Mouse (Mus musculus) limb, embryonic 13.5 days (tissue): Measurements from ENCODE around the gene Ube2o. TPM values are rescaled to one million over a fixed set of nuclear protein-coding genes. Genes with fewer than 3 reads are reported as not detected.

Experiments used
- ATAC-seq: fragments of 200-750 bp; cut with Nextera tagmentation; 2 replicates; pipeline ENCODE4 v1.8.0; 2017; ENCODE audit warnings: low read depth, moderate number of reproducible peaks, moderate TSS enrichment; ENCODE audit not compliant: low FRiP score
- H3K27ac ChIP-seq: fragments of 300-500 bp; sonication (generic); 2 replicates; pipeline ENCODE4 v1.5.1; 2015; ENCODE audit warnings: inconsistent platforms, mild to moderate bottlenecking, moderate library complexity
- H3K27me3 ChIP-seq: fragments of 300-500 bp; sonication (generic); 2 replicates; pipeline ENCODE4 v1.6.1; 2015; ENCODE audit warnings: mild to moderate bottlenecking, inconsistent platforms
- H3K36me3 ChIP-seq: fragments of 300-500 bp; sonication (generic); 2 replicates; pipeline ENCODE4 v1.6.1; 2015; ENCODE audit warnings: inconsistent platforms, mild to moderate bottlenecking, moderate library complexity
- H3K4me1 ChIP-seq: fragments of 300-500 bp; sonication (generic); 2 replicates; pipeline ENCODE4 v1.6.1; 2015; ENCODE audit warnings: inconsistent platforms
- H3K4me2 ChIP-seq: fragments of 300-500 bp; sonication (generic); replicated peaks from 2 replicates; pipeline ENCODE4 v1.6.1; 2015; ENCODE audit warnings: inconsistent platforms, mild to moderate bottlenecking, moderate library complexity
- H3K4me3 ChIP-seq: fragments of 300-500 bp; sonication (generic); 2 replicates; pipeline ENCODE4 v1.5.1; 2015; ENCODE audit warnings: moderate library complexity, mild to moderate bottlenecking, inconsistent platforms
- H3K9ac ChIP-seq: fragments of 300-500 bp; sonication (generic); 2 replicates; pipeline ENCODE4 v1.6.1; 2015; ENCODE audit warnings: mild to moderate bottlenecking, inconsistent platforms
- H3K9me3 ChIP-seq: fragments of 300-500 bp; sonication (generic); 2 replicates; pipeline ENCODE4 v1.6.1; 2016; ENCODE audit warnings: inconsistent platforms
- WGBS: fragments of 180-500 bp; shearing (Covaris S2); methylation state at CpG from one replicate; pipeline ENCODE4 v1.1.7; 2015; 5-methylcytosine and 5-hydroxymethylcytosine counted together
- polyA plus RNA-seq: library from polyadenylated mRNA; unstranded; fragments of >200 nt; fragmentation: Nextera tagmentation; extraction: Ambion mirVana; gene quantifications from 2 replicates; pipeline ENCODE4 v1.2.1, GENCODE M21; 2015

Gene Ube2o
- polyA plus RNA-seq, 1 experiment from 2014 or later: 10.3 TPM

DNA sequence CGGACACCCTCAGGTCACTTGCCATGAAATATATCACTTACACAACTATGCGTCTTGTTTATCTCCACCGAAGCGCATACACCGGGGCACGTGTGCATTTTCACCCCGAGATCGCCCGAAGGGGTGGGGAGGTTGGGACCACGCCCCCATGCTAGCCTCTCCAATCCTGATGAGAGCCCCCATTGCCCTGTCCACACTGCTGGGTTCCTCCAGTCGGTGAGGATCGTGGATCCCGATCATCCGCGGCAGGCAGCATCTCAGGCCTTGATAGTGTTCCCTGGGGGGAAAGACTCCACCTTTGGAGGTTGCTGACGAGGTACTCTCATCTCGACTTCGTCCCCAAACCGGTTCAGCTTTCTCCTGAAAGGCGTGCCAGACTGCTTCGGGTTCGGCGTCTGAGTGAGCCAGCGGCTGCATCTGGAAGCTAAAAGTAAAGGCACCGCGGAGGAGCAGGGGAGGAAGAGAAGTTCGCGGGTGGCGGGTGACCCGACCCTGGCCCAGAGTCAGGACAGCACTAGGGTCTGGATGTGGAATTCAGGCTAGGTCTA lies 48.9 kb downstream of the Ube2o start:
- Histone ChIP-seq H3K36me3 (peaks cover 3% of the 10 kb centered on the region), H3K4me2 (peak overlapping the region; percentile 99), H3K4me3 (peak overlapping the region; percentile 59), H3K9me3 (no peaks in the 10 kb centered on the region), H3K27ac (no peak overlapping the region), H3K9ac (peak overlapping the region; percentile 67), H3K4me1 (peaks cover 43% of the 10 kb centered on the region), H3K27me3 (peaks cover 65% of the 10 kb centered on the region)
- WGBS: under 1% methylated on average over 30 of the region's 30 CpGs
- 0 out of 2 replicates have a peak, but pooled peaks have one; percentile 20 for ATAC-seq

DNA sequence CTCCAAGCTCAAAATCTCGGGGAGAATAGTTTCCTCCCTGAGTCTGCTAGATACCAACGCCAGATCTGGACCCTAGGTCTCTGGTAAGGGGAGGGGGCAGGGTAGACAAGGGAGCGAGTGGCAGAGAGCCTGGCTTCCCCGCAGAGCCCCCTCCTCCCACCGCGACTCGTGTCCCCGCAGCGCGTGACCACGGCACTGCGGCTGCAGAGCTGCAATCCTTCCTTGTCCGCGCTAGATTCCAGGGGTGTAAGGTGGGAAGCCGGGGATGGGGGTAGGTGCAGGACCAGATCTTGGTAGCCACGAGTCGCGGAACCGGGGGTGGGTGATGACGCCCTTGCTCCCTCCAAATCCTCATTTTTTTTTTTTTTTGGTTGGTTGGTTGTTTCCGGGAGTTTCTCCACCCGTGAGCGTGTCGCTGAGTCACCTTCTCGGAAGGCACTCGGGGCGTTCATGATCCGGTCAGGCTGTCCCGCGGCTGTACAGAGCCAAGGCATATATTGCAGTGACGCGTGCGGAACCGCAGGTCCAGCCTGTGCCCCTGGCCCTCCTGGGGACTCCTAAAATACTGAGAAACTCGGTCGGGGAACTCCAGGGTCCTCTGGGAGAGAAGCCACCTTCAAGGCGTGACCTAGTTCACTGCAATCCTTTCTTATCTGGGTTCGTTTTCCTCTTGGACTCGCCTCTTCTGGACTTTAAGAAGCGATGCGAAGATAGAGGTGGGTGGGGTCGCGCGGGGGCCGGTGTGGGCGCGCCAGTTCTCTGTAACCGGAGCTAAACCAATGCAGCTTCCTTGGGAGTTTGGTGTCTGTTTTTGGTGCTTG lies 49.7 kb downstream of the Ube2o start:
- ATAC-seq: no peak
- Histone ChIP-seq H3K9ac (peak overlapping the region; percentile 40), H3K27me3 (peaks cover 65% of the 10 kb centered on the region), H3K4me1 (peaks cover 43% of the 10 kb centered on the region), H3K36me3 (no peaks in the 10 kb centered on the region; the same call in 1 of the 2 replicates), H3K9me3 (no peaks in the 10 kb centered on the region), H3K4me2 (peak overlapping the region; percentile 99), H3K4me3 (peak overlapping the region; percentile 59), H3K27ac (no peak overlapping the region)
- WGBS: 4% methylated on average over 48 of the region's 48 CpGs

GRCm38 (mm10) chr11:116530187-116531147 lies 50.8 kb downstream of the Ube2o start, which contains the start of gene Sphk1:
Sphk1 (plus strand) TSS chr11:116530925.
- H3K27ac ChIP-seq: no peak within 1 kb of the TSS
- peak within 1 kb of the TSS; percentile 99 for H3K4me2 ChIP-seq
- ATAC-seq: no peak
- H3K27me3 ChIP-seq: peaks cover 63% of the 10 kb centered on the region
- H3K36me3 ChIP-seq: no peaks in the 10 kb centered on the region
- WGBS: 34% methylated on average over 11 of the region's 11 CpGs
- H3K4me1 ChIP-seq: peaks cover 43% of the 10 kb centered on the region
- H3K9ac ChIP-seq: peak within 1 kb of the TSS; percentile 40
- peak within 1 kb of the TSS; percentile 59 for H3K4me3 ChIP-seq
- no peaks in the 10 kb centered on the region for H3K9me3 ChIP-seq

- Histone ChIP-seq H3K4me2 (no peak overlapping the region), H3K27me3 (peaks cover 48% of the 10 kb centered on the region), H3K9ac (no peak overlapping the region), H3K9me3 (no peaks in the 10 kb centered on the region), H3K27ac (no peak overlapping the region), H3K4me1 (peaks cover 46% of the 10 kb centered on the region), H3K36me3 (no peaks in the 10 kb centered on the region), H3K4me3 (no peak overlapping the region)
- 68% methylated on average over 8 of the region's 8 CpGs for WGBS
- ATAC-seq: no peak
Observed at GRCm38 (mm10) chr11:116528636-116529320, 52.5 kb downstream of the Ube2o start.

DNA sequence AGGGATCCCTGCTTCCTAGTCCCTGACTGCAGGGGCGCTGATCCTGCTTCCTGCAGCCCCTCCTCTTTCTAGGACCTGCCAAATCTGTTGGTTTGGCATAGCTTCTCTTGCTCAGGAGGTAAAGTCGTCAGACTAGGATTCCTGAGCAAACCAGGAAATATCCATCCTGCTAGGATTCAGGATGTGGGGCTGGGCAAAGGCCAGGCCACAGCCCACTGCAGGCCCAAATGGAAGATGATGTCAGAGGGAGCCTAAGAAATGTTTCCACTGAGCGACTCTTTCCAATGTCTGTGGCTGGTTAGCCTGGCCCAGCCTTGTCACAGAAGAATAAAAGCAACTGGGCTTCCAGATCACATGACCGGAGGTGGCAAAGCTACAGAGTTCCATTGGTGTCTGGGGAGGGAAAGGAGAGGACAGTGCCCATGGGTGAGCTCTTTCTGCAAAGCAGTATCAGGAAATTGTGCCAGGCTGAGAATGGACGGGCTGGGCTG lies 57.5 kb downstream of the Ube2o start:
- peak overlapping the region; percentile 84 for H3K27ac ChIP-seq
- H3K4me2 ChIP-seq: no peak overlapping the region
- 0 out of 2 replicates have a peak, but pooled peaks cover 4% of the 10 kb centered on the region for H3K27me3 ChIP-seq
- peak overlapping the region; percentile 43 for H3K9ac ChIP-seq
- H3K4me1 ChIP-seq: peaks cover 19% of the 10 kb centered on the region
- no peaks in the 10 kb centered on the region for H3K36me3 ChIP-seq
- WGBS: 51% methylated on average over 5 of the region's 5 CpGs
- no peak overlapping the region for H3K4me3 ChIP-seq
- H3K9me3 ChIP-seq: no peaks in the 10 kb centered on the region
- peak; percentile 54; the same call in 1 of the 2 replicates for ATAC-seq

DNA sequence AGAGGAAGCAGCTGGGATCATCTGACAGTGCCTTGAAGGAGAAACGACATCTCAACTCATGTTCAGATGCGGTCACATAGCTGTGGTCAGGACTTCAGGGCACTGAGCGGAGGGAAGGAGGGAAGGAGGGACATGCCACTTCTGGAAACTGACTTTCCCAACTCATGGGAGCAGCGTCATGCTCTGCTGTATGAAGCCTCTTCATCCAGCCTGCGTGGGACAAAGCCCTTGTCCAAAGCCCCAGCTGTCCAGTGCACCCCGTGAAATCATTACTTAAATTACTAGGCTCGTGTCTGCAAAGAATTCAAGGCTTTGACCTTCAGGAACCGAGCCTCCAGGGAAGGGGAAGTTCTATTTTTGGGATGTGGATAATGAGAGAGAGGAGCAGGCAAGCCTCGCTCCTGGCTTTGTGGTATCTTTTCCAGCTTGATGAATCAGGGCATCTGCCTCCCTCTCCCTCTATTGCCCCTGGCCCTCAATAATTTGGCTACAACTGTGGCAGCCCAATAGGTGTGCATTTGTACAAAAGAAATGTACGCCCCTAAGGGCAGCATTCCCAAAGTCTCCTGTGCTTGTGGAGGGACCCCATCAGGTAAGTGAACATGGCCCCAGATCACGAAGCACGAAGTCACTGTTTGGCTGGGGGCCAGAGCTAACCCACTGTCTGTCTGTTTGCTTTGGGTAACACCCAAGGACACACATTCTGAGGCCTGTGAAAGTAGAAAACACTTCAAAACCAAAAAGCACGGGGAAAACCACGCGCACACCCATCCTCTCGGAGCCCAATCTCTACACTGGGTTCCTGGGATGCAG lies 58.2 kb downstream of the Ube2o start:
- WGBS: 55% methylated on average over 16 of the region's 16 CpGs
- Histone ChIP-seq H3K4me2 (no peak overlapping the region), H3K4me3 (no peak overlapping the region), H3K9ac (peak overlapping the region; percentile 43), H3K27me3 (0 out of 2 replicates have a peak, but pooled peaks cover 4% of the 10 kb centered on the region), H3K9me3 (no peaks in the 10 kb centered on the region), H3K36me3 (no peaks in the 10 kb centered on the region), H3K27ac (peak overlapping the region; percentile 84), H3K4me1 (peaks cover 24% of the 10 kb centered on the region)
- no peak for ATAC-seq

GRCm38 (mm10) chr11:116522046-116522445 lies 59.2 kb downstream of the Ube2o start:
- no peak for ATAC-seq

DNA sequence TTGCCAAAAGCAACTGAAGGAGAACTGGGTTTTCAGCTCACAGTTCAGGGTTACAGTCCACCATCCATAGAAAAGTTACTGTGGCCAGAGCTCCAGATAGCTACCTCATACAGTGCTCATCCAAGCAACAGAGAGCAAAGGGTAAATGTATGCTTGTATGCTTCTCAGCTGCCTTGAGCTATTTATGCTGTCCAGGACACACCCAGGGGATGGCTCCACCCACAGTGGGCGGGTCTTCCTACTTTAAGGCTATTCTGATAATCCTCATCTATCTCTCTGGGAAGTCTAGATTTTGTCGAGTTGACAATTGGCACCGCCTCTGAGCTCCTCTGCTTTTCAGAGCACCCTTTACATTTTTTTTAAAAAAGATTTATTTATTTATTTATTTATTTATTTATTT lies 60.1 kb downstream of the Ube2o start:
- WGBS: 62% methylated on average over 3 of the region's 3 CpGs
- no peak overlapping the region for H3K27ac ChIP-seq
- H3K9me3 ChIP-seq: no peaks in the 10 kb centered on the region
- H3K9ac ChIP-seq: no peak overlapping the region
- ATAC-seq: no peak
- no peaks in the 10 kb centered on the region for H3K36me3 ChIP-seq
- no peak overlapping the region for H3K4me2 ChIP-seq
- 0 out of 2 replicates have a peak, but pooled peaks cover under 1% of the 10 kb centered on the region for H3K27me3 ChIP-seq
- H3K4me1 ChIP-seq: peaks cover 26% of the 10 kb centered on the region
- H3K4me3 ChIP-seq: no peak overlapping the region

More at GRCm38 (mm10) chr11:116522046-116522445, 59.2 kb downstream of the Ube2o start:
- Histone ChIP-seq H3K4me3 (no peak overlapping the region), H3K4me1 (peaks cover 26% of the 10 kb centered on the region), H3K27ac (no peak overlapping the region), H3K9ac (no peak overlapping the region), H3K36me3 (no peaks in the 10 kb centered on the region), H3K9me3 (no peaks in the 10 kb centered on the region), H3K27me3 (0 out of 2 replicates have a peak, but pooled peaks cover 4% of the 10 kb centered on the region), H3K4me2 (no peak overlapping the region)
- 97% methylated on average over 3 of the region's 3 CpGs for WGBS

- ATAC-seq: no peak
- no peak overlapping the region for H3K27ac ChIP-seq
Observed at GRCm38 (mm10) chr11:116518482-116518881, 62.8 kb downstream of the Ube2o start.

GRCm38 (mm10) chr11:116515330-116516020 lies 65.8 kb downstream of the Ube2o start:
- peak overlapping the region; percentile 40 for H3K4me2 ChIP-seq
- no peaks in the 10 kb centered on the region for H3K36me3 ChIP-seq
- ATAC-seq: no peak
- H3K9ac ChIP-seq: no peak overlapping the region
- H3K27ac ChIP-seq: no peak overlapping the region
- no peak overlapping the region for H3K4me3 ChIP-seq
- H3K4me1 ChIP-seq: peaks cover 19% of the 10 kb centered on the region; the same call in 1 of the 2 replicates
- WGBS: 15% methylated on average over 24 of the region's 24 CpGs
- 0 out of 2 replicates have a peak, but pooled peaks cover 3% of the 10 kb centered on the region for H3K9me3 ChIP-seq
- H3K27me3 ChIP-seq: peaks cover 11% of the 10 kb centered on the region

More at GRCm38 (mm10) chr11:116518482-116518881, 62.8 kb downstream of the Ube2o start:
- Histone ChIP-seq H3K9me3 (no peaks in the 10 kb centered on the region), H3K27me3 (peaks cover 11% of the 10 kb centered on the region), H3K9ac (no peak overlapping the region), H3K4me2 (no peak overlapping the region), H3K36me3 (no peaks in the 10 kb centered on the region), H3K4me3 (no peak overlapping the region), H3K4me1 (peaks cover 28% of the 10 kb centered on the region)
- WGBS: 56% methylated on average over 8 of the region's 8 CpGs
